Mouse (Mus musculus) gastrocnemius, adult 18-20 months (tissue): ENCODE measurements around the gene Myl9. TPM values are rescaled to one million over a fixed set of nuclear protein-coding genes. Genes with fewer than 3 reads are reported as not detected.

Experiments used
- total RNA-seq, 2 experiments: library from RNA; stranded (reverse); gene quantifications; 2 replicates each; pipeline ENCODE4 v1.2.3; 2021

Gene Myl9
- total RNA-seq, 2 experiments from 2014 or later, result 47.9 to 60.8 TPM

Other genes starting within 250 kb of the Myl9 start
- 10 to 100 TPM; 22.9 to 23.0 TPM for gene Aar2, start 227.8 kb upstream of the Myl9 start, total RNA-seq
- gene Dlgap4, start 161.7 kb upstream of the Myl9 start, total RNA-seq, result 10 to 100 TPM; 46.8 to 62.9 TPM
- gene Tgif2, start 64.6 kb downstream of the Myl9 start, total RNA-seq, result under 1 TPM; 0.21 to 0.40 TPM
- under 1 TPM; 0.50 to 0.55 TPM for gene 4930518I15Rik, start 82.5 kb downstream of the Myl9 start, total RNA-seq
- 10 to 100 TPM; 79.4 to 87.3 TPM for gene Rab5if, start 87.7 kb downstream of the Myl9 start, total RNA-seq
- gene Sla2, start 111.8 kb downstream of the Myl9 start, total RNA-seq, result not detected
- 10 to 100 TPM; 34.0 to 34.1 TPM for gene Ndrg3, start 216.6 kb downstream of the Myl9 start, total RNA-seq
- 1 to 10 TPM; 1.3 to 1.9 TPM for gene Dsn1, start 231.7 kb downstream of the Myl9 start, total RNA-seq